Mouse (Mus musculus) midbrain, embryonic 16.5 days (tissue): ENCODE results near the gene Snap25. TPM values are rescaled to one million over a fixed set of nuclear protein-coding genes. Genes with fewer than 3 reads are reported as not detected.

ENCODE experiments used
- ATAC-seq: fragments of 200-750 bp; cut with Nextera tagmentation; 2 replicates; pipeline ENCODE4 v1.8.0; 2017; ENCODE audit warnings: moderate TSS enrichment
- H3K27ac ChIP-seq: fragments of 300-500 bp; sonication (generic); 2 replicates; pipeline ENCODE4 v1.5.1; 2014; ENCODE audit warnings: mild to moderate bottlenecking, low read length, mixed read lengths
- H3K27me3 ChIP-seq: fragments of 300-500 bp; sonication (generic); 2 replicates; pipeline ENCODE4 v1.6.1; 2014; ENCODE audit warnings: low read depth, low read length, mixed read lengths; ENCODE audit not compliant: control insufficient read depth, insufficient read depth
- H3K36me3 ChIP-seq: fragments of 300-500 bp; sonication (generic); 2 replicates; pipeline ENCODE4 v1.6.1; 2014; ENCODE audit warnings: mild to moderate bottlenecking, low read length, moderate library complexity, mixed read lengths; ENCODE audit not compliant: control insufficient read depth, insufficient read depth
- H3K4me1 ChIP-seq: fragments of 300-500 bp; sonication (generic); 2 replicates; pipeline ENCODE4 v1.6.1; 2014; ENCODE audit warnings: mild to moderate bottlenecking, low read length, mixed read lengths; ENCODE audit not compliant: control insufficient read depth, insufficient read depth
- H3K4me2 ChIP-seq: fragments of 300-500 bp; sonication (generic); 2 replicates; pipeline ENCODE4 v1.6.1; 2014; ENCODE audit warnings: mild to moderate bottlenecking, low read length, mixed read lengths
- H3K4me3 ChIP-seq: fragments of 300-500 bp; sonication (generic); 2 replicates; pipeline ENCODE4 v1.5.1; 2014; ENCODE audit warnings: low read depth, mild to moderate bottlenecking, low read length, moderate library complexity, mixed read lengths
- H3K9ac ChIP-seq: fragments of 300-500 bp; sonication (generic); 2 replicates; pipeline ENCODE4 v1.6.1; 2014; ENCODE audit warnings: low read depth, low read length, mixed read lengths
- H3K9me3 ChIP-seq: fragments of 300-500 bp; sonication (generic); replicated peaks from 2 replicates; pipeline ENCODE4 v1.6.1; 2014; ENCODE audit warnings: mild to moderate bottlenecking, low read length, mixed read lengths; ENCODE audit not compliant: control insufficient read depth, poor library complexity, severe bottlenecking
- WGBS: fragments of 180-500 bp; shearing (Covaris S2); extraction: QIAGEN DNeasy Blood & Tissue Kit; methylation state at CpG from one replicate; pipeline ENCODE4 v1.1.7; 2014; 5-methylcytosine and 5-hydroxymethylcytosine counted together
- polyA plus RNA-seq: library from polyadenylated mRNA; unstranded; fragments of >200 nt; fragmentation: Nextera tagmentation; extraction: Ambion mirVana; gene quantifications from 2 replicates; pipeline ENCODE4 v1.2.1, GENCODE M21; 2015

The Snap25 gene
- polyA plus RNA-seq, 1 experiment from 2014 or later, result 244 TPM

DNA sequence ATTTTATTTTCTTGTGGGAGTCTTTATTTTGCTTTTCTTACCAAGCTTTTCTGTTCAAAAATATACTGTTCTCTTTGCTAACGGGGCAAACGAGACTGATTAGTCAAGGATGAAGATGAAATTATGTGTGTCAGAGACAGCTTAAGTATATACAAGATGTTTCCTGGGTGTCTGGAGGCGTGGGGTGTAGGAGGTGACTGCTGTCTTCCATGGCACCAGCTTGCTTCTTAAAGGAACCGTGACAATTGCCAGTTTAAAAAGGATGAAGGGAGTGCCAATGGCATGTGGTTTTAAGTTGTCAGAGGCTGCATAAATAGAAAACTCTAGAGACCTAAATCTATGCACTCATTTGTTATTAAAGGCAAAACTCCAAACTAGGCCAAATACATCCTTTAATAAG is 75.1 kb downstream of the Snap25 start:
- no peaks in the 10 kb centered on the region for H3K4me1 ChIP-seq
- no peak overlapping the region for H3K9ac ChIP-seq
- H3K27me3 ChIP-seq, result no peaks in the 10 kb centered on the region
- H3K36me3 ChIP-seq, result no peaks in the 10 kb centered on the region
- ATAC-seq, result no peak
- WGBS, result 49% methylated on average over 4 of the region's 4 CpGs
- H3K4me2 ChIP-seq, result no peak overlapping the region
- H3K27ac ChIP-seq, result no peak overlapping the region
- H3K4me3 ChIP-seq, result no peak overlapping the region
- H3K9me3 ChIP-seq, result no peaks in the 10 kb centered on the region

DNA sequence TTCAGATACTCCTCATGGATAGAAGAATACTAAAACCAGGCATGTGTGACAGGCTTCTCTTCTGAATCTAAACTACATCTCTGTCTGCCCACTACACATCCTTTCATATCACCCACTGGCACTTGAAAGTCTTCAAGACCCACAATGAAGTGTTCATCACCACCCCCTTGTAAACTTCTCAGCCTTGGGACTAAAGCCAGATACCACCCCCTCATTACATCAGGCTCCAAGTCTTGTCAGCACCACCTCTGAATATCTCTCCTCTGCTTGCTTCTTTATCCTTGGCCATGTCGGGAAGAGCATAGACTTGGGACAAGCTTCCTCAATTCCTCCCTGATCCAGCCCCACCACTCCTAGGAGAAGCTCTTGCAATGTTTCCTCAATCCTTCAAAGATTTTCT is 83.3 kb downstream of the Snap25 start:
- Histone ChIP-seq H3K36me3 (no peaks in the 10 kb centered on the region), H3K9me3 (no peaks in the 10 kb centered on the region), H3K4me3 (no peak overlapping the region), H3K27me3 (no peaks in the 10 kb centered on the region), H3K27ac (no peak overlapping the region), H3K4me2 (no peak overlapping the region), H3K4me1 (no peaks in the 10 kb centered on the region), H3K9ac (no peak overlapping the region)
- 100% methylated on average over 1 of the region's 1 CpGs for WGBS
- no peak for ATAC-seq

DNA sequence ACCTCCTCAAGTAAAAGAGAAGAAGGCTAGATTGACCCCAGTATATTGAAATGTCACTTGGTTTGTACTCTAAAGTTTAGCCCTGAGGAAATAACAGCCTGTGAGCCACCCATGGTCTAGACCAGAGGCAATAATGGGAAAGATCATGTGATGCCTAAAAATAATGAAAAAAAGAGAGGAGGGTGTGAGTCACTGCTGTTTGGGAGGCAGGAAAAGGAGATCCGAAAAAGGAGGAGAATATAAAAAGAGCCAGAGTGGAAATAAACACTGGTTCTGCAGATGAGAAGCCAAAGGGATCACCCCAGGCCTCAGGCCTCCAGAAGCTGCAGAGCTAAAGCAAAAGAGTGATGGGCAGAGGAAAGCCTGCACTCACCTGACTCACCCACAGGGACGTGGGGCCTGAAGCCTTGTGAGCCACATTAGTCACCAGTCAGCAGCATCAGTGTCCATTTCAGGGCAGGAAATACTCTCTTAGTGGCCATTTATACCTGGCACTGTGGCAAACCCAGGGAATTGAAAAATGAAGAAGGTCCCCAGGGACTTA is 85.7 kb downstream of the Snap25 start:
- Histone ChIP-seq H3K36me3 (no peaks in the 10 kb centered on the region), H3K9ac (no peak overlapping the region), H3K4me2 (no peak overlapping the region), H3K9me3 (no peaks in the 10 kb centered on the region), H3K4me3 (no peak overlapping the region), H3K4me1 (no peaks in the 10 kb centered on the region), H3K27me3 (no peaks in the 10 kb centered on the region), H3K27ac (no peak overlapping the region)
- 86% methylated on average over 2 of the region's 2 CpGs for WGBS
- ATAC-seq, result no peak

DNA sequence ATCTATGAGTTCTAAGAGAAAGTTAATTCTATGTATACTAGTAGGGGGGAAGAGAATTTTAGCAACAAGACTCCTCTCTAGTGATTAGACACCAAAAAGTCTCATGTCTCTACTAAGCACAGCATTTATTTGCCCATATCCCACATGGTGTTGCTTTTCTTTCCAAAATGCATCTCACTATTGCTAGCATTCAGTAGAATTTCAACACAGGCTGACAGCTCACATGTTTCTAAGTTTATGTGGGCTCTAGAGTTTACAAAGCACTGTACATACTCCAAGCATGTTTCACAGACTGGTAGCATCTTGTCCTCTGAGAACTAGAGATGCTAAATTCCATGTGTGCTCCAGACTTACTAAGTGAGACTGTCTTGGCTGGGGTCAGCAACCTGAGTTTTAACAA is 87.8 kb downstream of the Snap25 start:
- H3K9me3 ChIP-seq, result no peaks in the 10 kb centered on the region
- H3K4me1 ChIP-seq, result no peaks in the 10 kb centered on the region
- no peaks in the 10 kb centered on the region for H3K27me3 ChIP-seq
- no peaks in the 10 kb centered on the region for H3K36me3 ChIP-seq
- no peak for ATAC-seq
- no peak overlapping the region for H3K9ac ChIP-seq
- H3K27ac ChIP-seq, result no peak overlapping the region
- no peak overlapping the region for H3K4me2 ChIP-seq
- H3K4me3 ChIP-seq, result no peak overlapping the region

DNA sequence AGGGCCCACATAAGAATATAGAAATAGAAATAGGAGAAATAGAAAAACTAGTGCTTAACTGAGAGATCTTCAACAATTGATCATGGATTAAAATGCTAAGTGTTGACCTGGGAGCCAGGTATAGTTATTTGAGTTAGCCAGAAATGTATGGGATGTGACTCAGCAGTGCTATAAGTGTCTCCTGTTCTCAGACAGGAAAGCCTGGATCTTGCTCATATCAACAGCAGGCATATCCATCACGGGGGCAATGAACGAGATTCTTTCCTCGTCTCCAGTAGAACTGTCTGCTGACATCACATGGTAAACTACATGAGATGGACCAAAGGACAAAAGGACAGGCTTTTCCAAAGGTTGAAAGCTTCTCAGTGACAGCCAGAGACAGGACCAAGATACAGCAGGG is 88.8 kb downstream of the Snap25 start:
- H3K36me3 ChIP-seq, result no peaks in the 10 kb centered on the region
- no peaks in the 10 kb centered on the region for H3K9me3 ChIP-seq
- H3K4me1 ChIP-seq, result no peaks in the 10 kb centered on the region
- H3K4me2 ChIP-seq, result no peak overlapping the region
- no peak overlapping the region for H3K9ac ChIP-seq
- ATAC-seq, result no peak
- no peak overlapping the region for H3K4me3 ChIP-seq
- no peak overlapping the region for H3K27ac ChIP-seq
- WGBS, result 81% methylated on average over 3 of the region's 3 CpGs
- no peaks in the 10 kb centered on the region for H3K27me3 ChIP-seq

DNA sequence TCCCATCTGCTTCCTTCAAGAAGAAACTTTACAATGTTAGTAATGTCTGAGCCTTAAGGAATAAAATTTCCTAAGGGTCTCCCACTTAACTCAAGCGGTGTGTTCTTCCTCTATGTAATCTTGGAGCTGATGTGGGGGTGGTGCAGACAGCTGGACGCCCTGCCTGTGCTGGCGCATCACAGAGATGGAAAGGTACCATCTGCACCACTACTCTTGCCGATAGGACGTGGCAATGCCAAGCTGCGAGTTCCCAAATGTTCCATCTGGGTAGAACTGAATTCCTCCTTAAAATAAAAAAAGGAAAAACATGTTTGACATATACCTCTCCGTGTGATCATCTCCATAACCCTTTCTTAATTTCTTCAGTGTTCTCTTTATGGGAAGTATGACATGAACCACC is 89.9 kb downstream of the Snap25 start:
- Histone ChIP-seq H3K4me2 (no peak overlapping the region), H3K27ac (no peak overlapping the region), H3K9me3 (no peaks in the 10 kb centered on the region), H3K27me3 (no peaks in the 10 kb centered on the region), H3K4me1 (0 out of 2 replicates have a peak, but pooled peaks cover 2% of the 10 kb centered on the region), H3K9ac (no peak overlapping the region), H3K4me3 (no peak overlapping the region), H3K36me3 (no peaks in the 10 kb centered on the region)
- 95% methylated on average over 7 of the region's 7 CpGs for WGBS
- ATAC-seq, result no peak

DNA sequence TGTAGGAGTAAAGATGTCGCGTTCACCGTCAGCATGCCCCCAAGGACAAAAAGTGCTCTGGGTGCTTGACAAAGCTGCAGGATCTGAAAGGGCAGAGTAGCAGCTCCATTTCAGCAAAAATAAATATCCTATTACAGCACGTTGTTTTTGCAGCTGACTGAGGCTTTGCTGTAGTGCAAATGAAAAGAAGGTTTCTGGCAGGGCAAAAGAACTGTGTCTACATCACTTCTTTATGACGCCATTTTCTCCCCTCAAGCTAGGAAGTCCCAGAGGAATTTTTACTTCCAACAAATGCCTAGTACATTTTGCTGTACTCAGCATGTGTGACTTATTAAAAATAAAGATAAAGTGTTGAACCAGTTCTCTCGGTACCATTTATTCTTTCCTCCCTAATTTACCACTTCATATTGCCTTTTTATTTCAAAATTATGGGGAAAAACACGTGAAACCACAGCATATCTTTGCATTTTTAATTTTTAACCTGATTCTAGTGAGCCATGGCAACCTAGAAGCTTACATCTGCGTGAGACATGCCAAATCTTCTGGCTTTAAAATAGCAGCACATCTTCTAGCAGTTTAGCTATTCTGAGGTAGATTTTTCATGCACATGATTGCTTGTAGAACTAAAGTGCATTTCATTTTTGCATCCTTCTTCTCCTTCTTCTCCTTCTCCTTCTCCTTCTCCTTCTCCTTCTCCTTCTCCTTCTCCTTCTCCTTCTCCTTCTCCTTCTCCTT is 94.9 kb downstream of the Snap25 start:
- H3K4me2 ChIP-seq, result no peak overlapping the region
- no peak for ATAC-seq
- no peak overlapping the region for H3K27ac ChIP-seq
- WGBS, result 65% methylated on average over 8 of the region's 8 CpGs
- H3K4me3 ChIP-seq, result no peak overlapping the region
- no peaks in the 10 kb centered on the region for H3K9me3 ChIP-seq
- 0 out of 2 replicates have a peak, but pooled peaks cover 2% of the 10 kb centered on the region for H3K4me1 ChIP-seq
- no peaks in the 10 kb centered on the region for H3K27me3 ChIP-seq
- no peaks in the 10 kb centered on the region for H3K36me3 ChIP-seq
- no peak overlapping the region for H3K9ac ChIP-seq

DNA sequence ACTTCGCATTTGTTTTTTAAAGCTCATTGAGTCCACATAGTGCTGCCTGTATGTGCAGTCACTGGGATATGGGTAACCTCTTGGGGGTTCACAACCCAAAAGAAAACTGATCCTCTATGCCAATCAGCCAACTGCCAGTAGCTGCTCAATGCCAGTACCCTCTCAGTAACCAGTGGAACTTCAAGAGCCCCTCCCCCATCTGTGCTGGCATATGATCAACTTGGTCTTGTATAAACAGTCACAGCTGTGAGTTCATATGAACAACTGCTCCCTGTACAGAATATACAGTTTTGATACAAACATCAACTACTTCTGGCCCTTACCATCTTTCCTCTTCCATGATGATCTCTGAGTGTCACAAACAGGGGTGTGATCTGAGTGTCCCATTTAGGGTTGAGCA is 98.1 kb downstream of the Snap25 start:
- Histone ChIP-seq H3K4me2 (no peak overlapping the region), H3K4me1 (0 out of 2 replicates have a peak, but pooled peaks cover 2% of the 10 kb centered on the region), H3K27ac (no peak overlapping the region), H3K36me3 (no peaks in the 10 kb centered on the region), H3K9ac (no peak overlapping the region), H3K27me3 (no peaks in the 10 kb centered on the region), H3K4me3 (no peak overlapping the region), H3K9me3 (no peaks in the 10 kb centered on the region)
- ATAC-seq, result no peak
- WGBS, result 95% methylated on average over 1 of the region's 1 CpGs

DNA sequence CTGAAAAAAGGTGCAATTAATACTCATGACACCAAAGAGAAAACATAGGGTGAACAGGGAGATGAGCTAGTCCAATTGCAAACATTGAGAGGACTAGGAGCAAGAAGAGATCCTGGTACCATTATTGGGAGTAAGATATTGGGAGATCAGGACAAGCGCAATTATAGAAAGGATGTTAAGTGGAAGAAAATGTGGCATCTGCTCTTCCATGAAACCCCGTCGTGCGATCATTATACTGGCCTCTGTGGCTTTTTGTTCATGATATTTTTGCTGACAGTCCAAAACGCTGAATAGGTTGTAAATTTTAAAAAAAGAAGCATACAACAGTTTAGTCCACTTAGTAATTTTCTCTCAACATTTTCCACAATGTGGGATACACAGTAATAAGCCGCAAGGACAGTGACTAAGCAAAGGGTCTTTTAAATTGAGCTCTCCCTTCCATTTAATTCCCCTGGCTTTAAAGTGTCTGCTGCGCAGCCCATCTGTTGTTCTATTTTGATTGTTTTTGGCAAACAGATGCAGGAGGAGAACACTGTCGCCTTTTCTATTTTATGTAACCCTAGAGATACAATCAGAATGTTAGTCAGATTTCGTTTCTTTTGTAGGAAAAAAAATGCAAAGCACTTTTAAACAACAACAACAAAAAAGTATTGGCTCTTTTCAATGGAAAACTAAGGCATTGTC is 103.6 kb downstream of the Snap25 start:
- Histone ChIP-seq H3K9ac (no peak overlapping the region), H3K4me2 (no peak overlapping the region), H3K9me3 (no peaks in the 10 kb centered on the region), H3K36me3 (no peaks in the 10 kb centered on the region), H3K27ac (no peak overlapping the region), H3K4me1 (no peaks in the 10 kb centered on the region), H3K27me3 (no peaks in the 10 kb centered on the region), H3K4me3 (no peak overlapping the region)
- WGBS, result 70% methylated on average over 9 of the region's 9 CpGs
- no peak for ATAC-seq
